Mouse (Mus musculus) cerebellum, adult 2 months (tissue): ENCODE data around the gene Kdm7a. TPM values are rescaled to one million over a fixed set of nuclear protein-coding genes. Genes with fewer than 3 reads are reported as not detected.

Experiments used
- DNase-seq, 2 experiments: peaks; one replicate each; pipeline ENCODE4 v3.0.0; 2021
- H3K27ac ChIP-seq: fragments of 200-500 bp; 2 replicates; pipeline ENCODE4 v1.5.1; 2012; ENCODE audit warnings: low read length, control low read depth, inconsistent platforms; ENCODE audit not compliant: insufficient read depth
- H3K27me3 ChIP-seq: fragments of 200-500 bp; 2 replicates; pipeline ENCODE4 v1.6.1; 2012; ENCODE audit warnings: inconsistent platforms, mild to moderate bottlenecking, low read length, moderate library complexity; ENCODE audit not compliant: control insufficient read depth, insufficient read depth
- H3K4me1 ChIP-seq: fragments of 200-500 bp; 2 replicates; pipeline ENCODE4 v1.6.1; 2011; ENCODE audit warnings: low read length; ENCODE audit not compliant: control insufficient read depth, insufficient read depth
- H3K4me3 ChIP-seq: fragments of 200-500 bp; replicated peaks from 2 replicates; pipeline ENCODE3; 2011; ENCODE audit warnings: mild to moderate bottlenecking, low read depth, low read length, control low read depth; ENCODE audit not compliant: insufficient read depth
- CTCF ChIP-seq: fragments of 200-500 bp; IDR thresholded peaks from 2 replicates; pipeline ENCODE4 v1.5.1; 2011; ENCODE audit warnings: low read depth, mild to moderate bottlenecking, control low read depth, low read length, moderate library complexity, borderline replicate concordance; ENCODE audit not compliant: insufficient read depth
- POLR2A ChIP-seq: fragments of 200-500 bp; IDR thresholded peaks from 2 replicates; pipeline ENCODE4 v1.6.1; 2011; ENCODE audit warnings: low read length, control low read depth, borderline replicate concordance; ENCODE audit not compliant: insufficient read depth
- WGBS: fragments of 180-500 bp; shearing (Covaris S2); methylation state at CpG from one replicate; pipeline ENCODE4 v1.1.7; 2018; 5-methylcytosine and 5-hydroxymethylcytosine counted together
- polyA plus RNA-seq: library from polyadenylated mRNA; depleted of rRNA; stranded (reverse); fragments of >200 nt; gene quantifications from 2 replicates; pipeline ENCODE4 v1.2.3, GENCODE M21; 2012

Gene Kdm7a
- polyA plus RNA-seq, 1 experiment, result 15.4 TPM

- H3K4me1 ChIP-seq, result peaks cover 8% of the 10 kb centered on the region; the same call in 1 of the 2 replicates
- no peak for TF ChIP-seq CTCF
- no peak for TF ChIP-seq POLR2A
- WGBS, result 82% methylated on average over 5 of the region's 5 CpGs
- no peak overlapping the region for H3K27ac ChIP-seq
- no peak overlapping the region for H3K4me3 ChIP-seq
- no peaks in the 10 kb centered on the region for H3K27me3 ChIP-seq
- DNase-seq, result no peak
Observed at GRCm38 (mm10) chr6:39222487-39222886, 15.9 kb upstream of the Kdm7a start.

DNA sequence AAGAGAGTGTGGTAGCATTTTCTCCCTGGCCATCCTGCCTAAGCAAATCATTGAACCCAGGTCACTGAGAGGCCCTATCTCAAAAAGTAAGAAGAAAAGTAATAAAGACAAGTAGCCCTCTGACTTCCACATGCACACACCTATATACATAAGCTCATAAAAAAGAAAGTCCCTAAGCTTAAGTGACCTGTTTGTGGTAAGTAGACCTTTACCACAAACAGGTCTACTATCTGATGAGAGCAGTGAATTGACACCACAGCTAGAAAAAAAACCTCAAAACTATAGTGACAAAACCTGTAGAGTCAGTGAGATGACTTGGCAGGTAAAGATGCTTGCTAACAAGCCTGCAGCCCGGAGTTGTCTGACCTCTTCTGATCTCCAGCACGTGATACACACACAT lies 11.4 kb upstream of the Kdm7a start:
- TF ChIP-seq POLR2A, result no peak
- TF ChIP-seq CTCF, result no peak
- no peak for DNase-seq
- WGBS, result 91% methylated on average over 2 of the region's 2 CpGs
- no peak overlapping the region for H3K4me3 ChIP-seq
- H3K27ac ChIP-seq, result no peak overlapping the region
- H3K27me3 ChIP-seq, result no peaks in the 10 kb centered on the region
- H3K4me1 ChIP-seq, result no peaks in the 10 kb centered on the region

DNA sequence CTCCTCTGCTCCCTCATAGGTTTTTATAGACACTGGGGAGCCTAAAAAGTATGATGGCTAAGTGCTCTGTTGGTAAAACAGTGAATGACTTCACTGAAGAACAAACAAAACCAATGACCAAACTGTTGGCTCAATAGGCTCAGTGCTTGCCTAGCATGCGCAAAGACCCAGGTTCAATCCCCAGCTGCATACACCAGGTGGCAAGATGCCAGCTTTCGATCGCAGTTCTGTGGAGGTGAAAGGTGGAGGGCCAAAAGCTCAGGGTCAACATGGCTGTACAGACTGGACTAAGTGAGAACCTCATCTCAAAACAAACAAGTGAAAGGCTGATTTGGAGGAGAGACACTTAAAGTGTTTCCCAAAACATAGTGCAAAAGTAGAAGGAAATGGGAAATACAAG lies 10.5 kb upstream of the Kdm7a start:
- no peak for DNase-seq
- H3K4me1 ChIP-seq, result no peaks in the 10 kb centered on the region
- H3K27me3 ChIP-seq, result no peaks in the 10 kb centered on the region
- H3K27ac ChIP-seq, result no peak overlapping the region
- WGBS, result 90% methylated on average over 3 of the region's 3 CpGs
- TF ChIP-seq CTCF (no peak), POLR2A (no peak)
- H3K4me3 ChIP-seq, result no peak overlapping the region

DNA sequence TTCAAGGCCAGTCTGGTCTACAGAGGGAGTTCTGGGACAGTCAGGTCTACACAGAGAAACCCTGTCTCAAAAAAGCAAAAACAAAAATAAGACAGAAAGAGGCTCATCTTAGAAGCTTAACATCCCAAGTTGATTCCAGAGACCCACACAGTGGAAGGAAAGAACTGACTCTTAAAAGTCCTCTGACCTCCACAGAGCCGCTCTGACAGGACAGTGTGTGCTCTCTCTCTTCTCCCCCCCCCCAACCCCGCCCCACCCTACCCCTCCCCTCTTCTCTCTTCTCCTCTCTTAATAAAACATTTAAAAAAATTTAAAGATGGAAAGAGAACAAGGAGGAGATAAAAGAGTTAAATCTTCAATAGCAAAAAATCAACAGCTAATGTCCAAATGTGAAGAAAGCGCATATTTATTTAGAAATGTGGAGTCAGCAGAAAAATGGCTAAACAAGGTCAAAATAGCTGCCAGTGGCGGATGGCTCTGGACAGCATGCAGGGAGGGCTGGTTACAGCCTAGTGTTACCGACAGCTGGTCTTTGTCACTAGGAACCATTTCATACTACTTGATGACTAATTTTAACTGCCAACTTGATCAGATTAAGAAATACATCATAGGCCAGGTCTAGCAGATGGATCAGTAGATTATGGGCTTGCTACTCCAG lies 8.5 kb upstream of the Kdm7a start:
- Histone ChIP-seq H3K4me3 (no peak overlapping the region), H3K4me1 (no peaks in the 10 kb centered on the region), H3K27me3 (no peaks in the 10 kb centered on the region), H3K27ac (no peak overlapping the region)
- TF ChIP-seq CTCF, result no peak
- no peak for TF ChIP-seq POLR2A
- WGBS, result 55% methylated on average over 5 of the region's 5 CpGs
- no peak for DNase-seq

DNA sequence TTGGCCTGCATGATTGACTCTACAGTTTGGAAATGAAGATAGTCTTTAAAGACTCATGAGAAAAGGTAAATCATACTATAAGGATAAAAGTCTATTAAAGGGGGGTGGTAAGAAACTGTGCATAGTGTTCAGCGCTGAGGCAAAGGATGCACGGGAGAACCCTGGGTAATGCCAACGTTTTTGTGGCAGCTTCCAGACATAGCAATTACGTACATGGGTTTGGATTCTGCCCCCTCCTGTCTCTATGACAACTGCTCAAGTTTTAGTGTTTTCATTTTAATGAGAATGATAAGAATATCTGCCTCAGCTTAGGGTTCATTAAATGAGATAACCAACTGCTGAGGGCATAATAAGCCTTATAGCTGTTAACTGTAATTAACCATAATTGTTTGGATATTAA lies 3.1 kb upstream of the Kdm7a start:
- H3K4me1 ChIP-seq, result no peaks in the 10 kb centered on the region
- no peak for DNase-seq
- no peaks in the 10 kb centered on the region for H3K27me3 ChIP-seq
- no peak overlapping the region for H3K4me3 ChIP-seq
- 70% methylated on average over 4 of the region's 4 CpGs for WGBS
- H3K27ac ChIP-seq, result no peak overlapping the region
- TF ChIP-seq POLR2A (no peak), CTCF (no peak)

DNA sequence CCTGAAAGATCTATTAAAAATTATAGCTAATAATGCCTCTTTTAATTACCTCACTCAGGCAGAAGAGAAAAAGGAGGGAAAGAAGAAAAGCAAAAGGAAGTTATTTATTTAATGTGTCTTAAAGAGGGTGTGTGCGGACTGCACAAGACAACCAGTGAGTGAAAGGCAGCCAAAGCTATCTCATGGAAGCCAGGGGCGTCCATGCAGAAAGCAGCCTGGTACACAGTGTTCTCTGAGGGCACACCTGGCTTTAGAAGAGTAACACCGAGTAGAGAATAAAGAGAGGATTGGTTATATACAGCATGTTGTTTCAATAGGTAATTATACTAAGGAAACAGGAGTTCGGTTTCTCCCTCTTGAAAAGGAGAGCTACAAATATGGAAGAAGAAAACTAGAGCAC lies 1.6 kb upstream of the Kdm7a start:
- DNase-seq, result no peak
- Histone ChIP-seq H3K27me3 (no peaks in the 10 kb centered on the region), H3K4me3 (no peak overlapping the region), H3K27ac (no peak overlapping the region), H3K4me1 (no peaks in the 10 kb centered on the region)
- TF ChIP-seq POLR2A, result no peak
- TF ChIP-seq CTCF, result no peak
- WGBS, result 80% methylated on average over 4 of the region's 4 CpGs

DNA sequence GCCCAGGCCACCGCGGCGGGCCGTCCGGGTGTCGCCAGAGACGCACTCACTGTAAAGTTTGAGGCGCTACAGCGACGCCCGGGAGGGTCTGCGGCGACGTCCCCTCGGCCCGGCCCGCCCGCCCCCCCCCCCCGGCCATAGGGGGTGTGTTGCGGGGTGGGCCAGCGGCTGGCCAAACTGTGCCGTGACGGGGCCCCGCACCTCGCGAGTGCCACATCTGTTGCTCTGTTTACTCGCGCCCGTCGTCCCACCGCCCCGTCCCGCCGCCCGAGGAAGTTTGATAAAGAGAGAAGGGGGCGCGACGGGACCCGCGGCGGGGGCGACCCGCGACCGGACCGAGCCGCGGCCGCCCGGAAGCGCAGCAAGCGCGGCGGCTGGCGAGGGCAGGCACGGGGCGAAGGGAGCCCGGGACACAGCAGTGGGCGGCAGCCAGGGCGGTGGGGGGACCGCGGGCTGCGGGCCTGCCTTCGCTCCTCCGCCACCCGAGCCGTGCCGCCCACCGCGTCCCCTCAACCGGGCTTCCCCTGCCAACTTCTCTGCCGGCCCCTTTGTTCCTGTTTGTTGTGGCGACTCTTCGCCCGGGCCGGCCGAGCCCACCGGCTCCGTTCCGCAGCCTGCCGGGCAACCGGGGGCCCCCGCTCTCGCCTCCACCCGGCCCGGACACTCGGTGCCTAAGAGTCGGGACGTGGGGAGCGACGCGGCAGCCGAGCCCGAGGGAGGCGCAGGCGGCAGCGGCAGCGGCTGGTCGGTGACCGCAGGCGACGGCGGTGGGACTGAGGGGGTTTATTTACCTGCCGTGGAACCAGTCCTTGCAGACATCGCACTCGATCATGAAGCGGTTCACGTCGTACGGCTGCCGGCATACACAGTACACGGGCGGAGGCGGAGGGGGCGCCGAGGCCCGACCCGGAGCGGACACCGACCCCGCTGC lies 674 bp downstream of the Kdm7a start:
- 1% methylated on average over 112 of the region's 121 CpGs for WGBS
- Histone ChIP-seq H3K27ac (peak overlapping the region; percentile 83), H3K4me3 (peak overlapping the region; percentile 67), H3K27me3 (no peaks in the 10 kb centered on the region), H3K4me1 (no peaks in the 10 kb centered on the region)
- TF ChIP-seq POLR2A (no peak), CTCF (no peak)
- peak in 1 of 2 experiments; percentile 77 for DNase-seq

DNA sequence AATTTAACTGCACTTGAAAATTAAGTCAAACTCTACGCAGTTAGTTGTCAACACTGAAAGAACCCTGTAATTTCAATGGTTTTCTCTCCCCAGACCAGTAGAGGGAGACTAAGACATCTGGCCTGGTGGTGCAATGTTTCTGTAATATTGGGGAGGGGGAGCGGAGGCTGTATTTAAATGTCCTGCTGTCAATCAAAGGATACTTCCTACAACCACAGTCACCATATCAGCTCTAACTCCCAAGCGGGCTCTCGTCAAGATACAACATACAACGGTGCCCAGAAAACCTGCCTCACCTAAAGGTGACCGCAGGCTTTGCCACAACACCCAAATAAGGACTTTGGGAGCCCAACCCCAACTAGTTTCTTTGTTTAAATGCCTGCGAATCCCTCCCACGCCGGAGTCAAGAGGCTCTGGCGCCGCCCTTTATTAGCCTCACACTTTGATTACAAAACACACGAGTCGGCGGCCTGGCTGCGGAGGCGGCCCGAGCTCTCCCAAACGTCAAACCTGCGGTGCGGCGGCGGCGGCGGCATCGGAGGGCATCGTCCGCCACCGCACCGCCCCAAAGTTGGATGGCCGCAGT lies 1.4 kb downstream of the Kdm7a start:
- under 1% methylated on average over 30 of the region's 30 CpGs for WGBS
- H3K27me3 ChIP-seq, result no peaks in the 10 kb centered on the region

More for the DNA sequence above, 1.4 kb downstream of the Kdm7a start:
- TF ChIP-seq CTCF (peak; percentile 42; the same call in 1 of the 2 replicates), POLR2A (no peak)
- Histone ChIP-seq H3K4me1 (no peaks in the 10 kb centered on the region), H3K4me3 (peak overlapping the region; percentile 67), H3K27ac (peak overlapping the region; percentile 36; the same call in 1 of the 2 replicates)
- peak; percentile 64 for DNase-seq
